Mouse (Mus musculus): ENCODE results near the gene Naa15. TPM values are rescaled to one million over a fixed set of nuclear protein-coding genes. Genes with fewer than 3 reads are reported as not detected.

The Naa15 gene
- polyA plus RNA-seq, 1 experiment from 2014 or later: 12.7 TPM

- TF ChIP-seq EP300 (IDR thresholded peaks at IDR 0.05): no peak
- TF ChIP-seq CTCF (IDR thresholded peaks at IDR 0.05): peak; percentile 34
- Histone ChIP-seq H3K27me3 (replicated peaks; ENCODE audit: insufficient read depth, low read length) (no peaks in the 10 kb centered on the region), H3K9me3 (ENCODE audit: low read length) (no peaks in the 10 kb centered on the region), H3K36me3 (ENCODE audit: insufficient read depth, low read length) (no peaks in the 10 kb centered on the region), H3K4me1 (ENCODE audit: insufficient read depth, low read depth, low read length) (0 out of 2 replicates have a peak, but pooled peaks cover 3% of the 10 kb centered on the region), H3K4me3 (ENCODE audit: low read depth, low read length) (no peak overlapping the region), H3K27ac (ENCODE audit: low read length) (no peak overlapping the region), H3K9ac (replicated peaks; ENCODE audit: low read depth) (no peak overlapping the region), H3K4me2 (replicated peaks; ENCODE audit: low read depth, low read length) (no peak overlapping the region)
- DNase-seq (ENCODE audit: low spot score) (no peak), ATAC-seq (no peak)
- 64% methylated on average over 5 of the region's 5 CpGs for WGBS
These were observed 41.4 kb upstream of the Naa15 start for GRCm38 (mm10) chr3:51373544-51373943.

- Histone ChIP-seq H3K36me3 (ENCODE audit: insufficient read depth, low read length) (no peaks in the 10 kb centered on the region), H3K9ac (replicated peaks; ENCODE audit: low read depth) (no peak overlapping the region), H3K27ac (ENCODE audit: low read length) (no peak overlapping the region), H3K27me3 (replicated peaks; ENCODE audit: insufficient read depth, low read length) (no peaks in the 10 kb centered on the region), H3K4me1 (ENCODE audit: insufficient read depth, low read depth, low read length) (0 out of 2 replicates have a peak, but pooled peaks cover 4% of the 10 kb centered on the region), H3K4me3 (ENCODE audit: low read depth, low read length) (no peak overlapping the region), H3K9me3 (ENCODE audit: low read length) (no peaks in the 10 kb centered on the region), H3K4me2 (replicated peaks; ENCODE audit: low read depth, low read length) (no peak overlapping the region)
- WGBS: 76% methylated on average over 19 of the region's 19 CpGs
- DNase-seq (ENCODE audit: low spot score) (peak; percentile 50), ATAC-seq (no peak)
- TF ChIP-seq CTCF (IDR thresholded peaks at IDR 0.05): peak; percentile 79
- TF ChIP-seq EP300 (IDR thresholded peaks at IDR 0.05): no peak
These were observed 39.4 kb upstream of the Naa15 start for GRCm38 (mm10) chr3:51375307-51376265.

GRCm38 (mm10) chr3:51377878-51378664 lies 36.9 kb upstream of the Naa15 start:
- TF ChIP-seq EP300 (IDR thresholded peaks at IDR 0.05): no peak
- peak; percentile 76 for TF ChIP-seq CTCF (IDR thresholded peaks at IDR 0.05)
- Histone ChIP-seq H3K9me3 (ENCODE audit: low read length) (no peaks in the 10 kb centered on the region), H3K4me2 (replicated peaks; ENCODE audit: low read depth, low read length) (peak overlapping the region; percentile 58), H3K27me3 (replicated peaks; ENCODE audit: insufficient read depth, low read length) (no peaks in the 10 kb centered on the region), H3K9ac (replicated peaks; ENCODE audit: low read depth) (0 out of 2 replicates have a peak overlapping the region, but pooled peaks have one; percentile 12), H3K36me3 (ENCODE audit: insufficient read depth, low read length) (no peaks in the 10 kb centered on the region), H3K27ac (ENCODE audit: low read length) (peak overlapping the region; percentile 32; the same call in 1 of the 2 replicates), H3K4me3 (ENCODE audit: low read depth, low read length) (peak overlapping the region; percentile 45), H3K4me1 (ENCODE audit: insufficient read depth, low read depth, low read length) (0 out of 2 replicates have a peak, but pooled peaks cover 4% of the 10 kb centered on the region)
- WGBS: 17% methylated on average over 31 of the region's 31 CpGs
- peak; percentile 83 for DNase-seq (ENCODE audit: low spot score)
- peak; percentile 61 for ATAC-seq

GRCm38 (mm10) chr3:51378665-51378946 lies 36.3 kb upstream of the Naa15 start:
- no peak overlapping the region for H3K9ac ChIP-seq (replicated peaks; ENCODE audit: low read depth)
- no peak for TF ChIP-seq CTCF (IDR thresholded peaks at IDR 0.05)
- no peak for TF ChIP-seq EP300 (IDR thresholded peaks at IDR 0.05)
- no peaks in the 10 kb centered on the region for H3K36me3 ChIP-seq (ENCODE audit: insufficient read depth, low read length)
- 71% methylated on average over 3 of the region's 3 CpGs for WGBS
- H3K9me3 ChIP-seq (ENCODE audit: low read length): no peaks in the 10 kb centered on the region
- H3K4me3 ChIP-seq (ENCODE audit: low read depth, low read length): peak overlapping the region; percentile 45
- H3K27ac ChIP-seq (ENCODE audit: low read length): 0 out of 2 replicates have a peak overlapping the region, but pooled peaks have one; percentile 32
- H3K4me1 ChIP-seq (ENCODE audit: insufficient read depth, low read depth, low read length): 0 out of 2 replicates have a peak, but pooled peaks cover 4% of the 10 kb centered on the region
- peak overlapping the region; percentile 58 for H3K4me2 ChIP-seq (replicated peaks; ENCODE audit: low read depth, low read length)
- DNase-seq (ENCODE audit: low spot score) (no peak), ATAC-seq (peak; percentile 31; the same call in 1 of the 2 replicates)
- H3K27me3 ChIP-seq (replicated peaks; ENCODE audit: insufficient read depth, low read length): no peaks in the 10 kb centered on the region

GRCm38 (mm10) chr3:51379786-51380659 lies 34.9 kb upstream of the Naa15 start:
- peak; percentile 71 for ATAC-seq
- WGBS: 62% methylated on average over 5 of the region's 5 CpGs

More at GRCm38 (mm10) chr3:51379786-51380659, 34.9 kb upstream of the Naa15 start:
- peak; percentile 7; the same call in 1 of the 2 replicates for TF ChIP-seq CTCF (IDR thresholded peaks at IDR 0.05)
- no peak for TF ChIP-seq EP300 (IDR thresholded peaks at IDR 0.05)
- Histone ChIP-seq H3K9me3 (ENCODE audit: low read length) (no peaks in the 10 kb centered on the region), H3K4me2 (replicated peaks; ENCODE audit: low read depth, low read length) (no peak overlapping the region), H3K4me3 (ENCODE audit: low read depth, low read length) (no peak overlapping the region), H3K9ac (replicated peaks; ENCODE audit: low read depth) (no peak overlapping the region), H3K4me1 (ENCODE audit: insufficient read depth, low read depth, low read length) (0 out of 2 replicates have a peak, but pooled peaks cover 4% of the 10 kb centered on the region), H3K27ac (ENCODE audit: low read length) (no peak overlapping the region), H3K27me3 (replicated peaks; ENCODE audit: insufficient read depth, low read length) (no peaks in the 10 kb centered on the region), H3K36me3 (ENCODE audit: insufficient read depth, low read length) (no peaks in the 10 kb centered on the region)
- peak; percentile 55 for DNase-seq (ENCODE audit: low spot score)
